In genomic region chr11:119041325-119041716, GRCm38 (mm10) we compare ENCODE assay signal across 8 mouse cellular contexts. TPM values are rescaled to one million over a fixed set of nuclear protein-coding genes. Genes with fewer than 3 reads are reported as not detected.
DNase-seq lines count a peak whose midpoint lies in the region; ATAC-seq and TF ChIP-seq lines count a peak whose summit lies in the region.

No protein-coding gene starts in this region.

- WGBS in lung, adult 2 months, result under 1% methylated on average over 31 of the region's 31 CpGs
- under 1% methylated on average over 31 of the region's 31 CpGs for WGBS in hindbrain, embryonic 10.5 days

- H3K9me3 ChIP-seq in hindbrain, embryonic 10.5 days, result no peaks in the 10 kb centered on the region

- no peak for DNase-seq in cerebellum, adult 11-12 months
- no peak for DNase-seq in lung, adult 2 months
- DNase-seq in lung, postnatal 14 days, result no peak
- DNase-seq in hindbrain, embryonic 10.5 days (ENCODE audit: low spot score), result peak; percentile 86
- no peak for DNase-seq in adrenal gland, postnatal 36 days
- DNase-seq in adrenal gland, adult (ENCODE audit: inconsistent age in 2 of 2, low spot score in 1 of 2), result no peak

- H3K36me3 ChIP-seq in hindbrain, embryonic 10.5 days, result peaks cover 11% of the 10 kb centered on the region

- peaks cover 15% of the 10 kb centered on the region for H3K4me1 ChIP-seq in lung, adult 2 months (ENCODE audit: control insufficient read depth, insufficient read depth, low read length)
- H3K4me1 ChIP-seq in hindbrain, embryonic 10.5 days (replicated peaks), result peaks cover 86% of the 10 kb centered on the region

- H3K27ac ChIP-seq in hindbrain, embryonic 10.5 days, result peak overlapping the region; percentile 90

- TF ChIP-seq POLR2A in lung, adult 2 months (IDR thresholded peaks at IDR 0.05; ENCODE audit: borderline replicate concordance, extremely low read depth, low read depth, low read length), result no peak

- peak overlapping the region; percentile 74 for H3K4me3 ChIP-seq in lung, adult 2 months (replicated peaks; ENCODE audit: extremely low read depth, low read depth, low read length)
- peak overlapping the region; percentile 80 for H3K4me3 ChIP-seq in hindbrain, embryonic 10.5 days

- peak; percentile 51; the same call in 1 of the 2 replicates for ATAC-seq in cerebellum, adult (ENCODE audit: insufficient number of reproducible peaks, low FRiP score, low TSS enrichment)
- 0 out of 2 replicates have a peak, but pooled peaks have one; percentile 0 for ATAC-seq in megakaryocyte, adult 5-6 weeks (ENCODE audit: poor library complexity, severe bottlenecking)

- H3K27me3 ChIP-seq in hindbrain, embryonic 10.5 days (ENCODE audit: insufficient read depth, poor library complexity, severe bottlenecking), result peaks cover 90% of the 10 kb centered on the region

- no peak for TF ChIP-seq CTCF in lung, adult 2 months (IDR thresholded peaks at IDR 0.05; ENCODE audit: insufficient read depth, low read length)

RNA-seq across cellular contexts. Expression of gene Cbx8, which starts 0.6 kb away (rescaled TPM):
- 3.8 and 3.9 TPM in 2 replicates for polyA plus RNA-seq in lung, adult 2 months (2012; rRNA removed)
- polyA plus RNA-seq in hindbrain, embryonic 10.5 days (2016; fragmentation: Nextera tagmentation; extraction: Ambion mirVana), result 11.2 and 13.0 TPM in 2 replicates
- total RNA-seq in megakaryocyte, adult 5-6 weeks (2015), result 3.2 and 5.6 TPM in 2 replicates
- 3.0 and 3.6 TPM in 2 replicates for total RNA-seq in megakaryocyte, adult 5-6 weeks (2017)
- total RNA-seq in adrenal gland, postnatal 36 days (2021), result 10 to 100 TPM; 21.4 to 21.5 TPM

RNA-seq across cellular contexts. Expression of gene Cbx2, which starts 18.6 kb away (rescaled TPM):
- polyA plus RNA-seq in lung, adult 2 months (2012; rRNA removed), result 2.9 and 4.4 TPM in 2 replicates
- 86.6 and 112 TPM in 2 replicates for polyA plus RNA-seq in hindbrain, embryonic 10.5 days (2016; fragmentation: Nextera tagmentation; extraction: Ambion mirVana)
- 1.5 and 1.6 TPM in 2 replicates for total RNA-seq in megakaryocyte, adult 5-6 weeks (2015)
- 2.8 TPM in 2 replicates for total RNA-seq in megakaryocyte, adult 5-6 weeks (2017)
- 1 to 10 TPM; 7.6 to 7.7 TPM for total RNA-seq in adrenal gland, postnatal 36 days (2021)

RNA-seq across cellular contexts. Expression of gene Cbx4, which starts 44.7 kb away (rescaled TPM):
- 16.2 and 16.8 TPM in 2 replicates for polyA plus RNA-seq in lung, adult 2 months (2012; rRNA removed)
- polyA plus RNA-seq in hindbrain, embryonic 10.5 days (2016; fragmentation: Nextera tagmentation; extraction: Ambion mirVana), result 4.4 and 8.2 TPM in 2 replicates
- 15.3 and 15.5 TPM in 2 replicates for total RNA-seq in megakaryocyte, adult 5-6 weeks (2015)
- 18.0 and 18.4 TPM in 2 replicates for total RNA-seq in megakaryocyte, adult 5-6 weeks (2017)
- total RNA-seq in adrenal gland, postnatal 36 days (2021), result 100 to 1,000 TPM; 200 to 332 TPM

RNA-seq across cellular contexts. Expression of gene Enpp7, which starts 53.3 kb away (rescaled TPM):
- 0.13 TPM in 1 of 2 replicates, not detected in the other for polyA plus RNA-seq in lung, adult 2 months (2012; rRNA removed)
- polyA plus RNA-seq in hindbrain, embryonic 10.5 days (2016; fragmentation: Nextera tagmentation; extraction: Ambion mirVana), result not detected in 2 replicates
- not detected in 2 replicates for total RNA-seq in megakaryocyte, adult 5-6 weeks (2015)
- total RNA-seq in megakaryocyte, adult 5-6 weeks (2017), result not detected in 2 replicates
- not detected for total RNA-seq in adrenal gland, postnatal 36 days (2021)

Comparison
In these comparisons a context has a peak if more than half of its experiments do, and no peak if none do; other contexts are left out.
1. RNA of gene Cbx4, which starts 44.7 kb away (total RNA-seq): 200 to 332 TPM in adrenal gland, postnatal 36 days; 15.3 to 18.4 TPM in megakaryocyte, adult 5-6 weeks; every median in the first group is over 10 times any median in the second.